Mouse (Mus musculus) spleen, postnatal 4 days (tissue): ENCODE results near the gene Ifi208.
"Not testable (repeated sequence)": the region's sequence is repeated elsewhere in the genome, so short reads cannot be mapped to it uniquely, and the experiment has no call there.

Experiments
- DNase-seq, 2 experiments: peaks; one replicate each; pipeline ENCODE4 v3.0.0; 2022; ENCODE audit warnings: low spot score in 2 of 2

Ifi208 gene

DNA sequence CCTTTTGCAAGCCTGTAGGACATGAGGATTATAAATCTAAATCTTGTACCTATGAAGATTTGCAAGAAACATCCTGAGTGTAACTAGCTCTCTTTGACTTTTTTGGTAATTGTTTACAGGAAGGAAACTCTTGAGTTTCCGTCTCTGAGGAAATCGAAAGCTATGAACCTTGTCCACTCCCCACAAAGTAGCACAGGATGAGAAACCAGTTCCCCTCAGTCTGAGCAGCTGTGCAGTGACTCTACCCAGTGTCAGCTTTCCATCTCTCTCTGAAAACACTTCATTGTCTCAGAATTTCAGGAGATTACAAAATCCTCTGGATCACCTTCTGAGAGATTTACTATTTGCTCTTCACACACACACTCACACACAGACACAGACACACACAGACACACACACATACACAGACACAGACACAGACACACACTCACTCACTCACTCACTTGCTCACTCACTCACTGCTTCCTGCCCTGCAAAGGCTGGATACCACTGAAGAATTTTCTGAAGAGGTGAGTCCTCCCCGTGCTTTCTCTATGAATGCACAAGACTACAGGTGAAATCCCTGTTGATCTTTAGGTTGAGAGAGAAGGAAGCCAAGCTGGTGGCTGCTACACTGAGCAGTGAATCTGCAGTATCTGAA, at the start of gene Ifi208:
Gene Ifi208, plus strand, starts transcription at position 218 of the 640 bp plus-strand sequence.
- DNase-seq, result not testable (repeated sequence)

GRCm38 (mm10) chr1:173624052-173624451, 49.4 kb upstream of the Ifi208 start:
- DNase-seq, result no peak

DNA sequence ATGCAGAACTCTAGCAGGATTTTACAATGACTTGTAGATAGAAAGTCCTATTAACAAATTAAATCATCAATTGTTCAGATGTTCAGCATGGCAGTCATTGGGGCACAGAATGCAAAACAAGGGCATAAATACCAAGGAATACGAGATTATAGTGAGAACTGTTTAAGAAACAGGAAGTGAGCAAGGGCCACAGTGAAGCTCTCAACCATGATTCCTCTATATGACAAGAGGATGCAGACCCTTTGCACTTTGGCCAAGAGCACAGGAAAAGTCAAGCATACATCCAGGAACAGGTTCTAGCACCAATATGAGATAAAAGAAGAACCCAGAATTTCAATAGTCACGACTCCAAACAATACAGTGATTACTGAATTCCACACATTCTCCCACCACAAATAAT, 46.8 kb upstream of the Ifi208 start:
- no peak for DNase-seq

DNA sequence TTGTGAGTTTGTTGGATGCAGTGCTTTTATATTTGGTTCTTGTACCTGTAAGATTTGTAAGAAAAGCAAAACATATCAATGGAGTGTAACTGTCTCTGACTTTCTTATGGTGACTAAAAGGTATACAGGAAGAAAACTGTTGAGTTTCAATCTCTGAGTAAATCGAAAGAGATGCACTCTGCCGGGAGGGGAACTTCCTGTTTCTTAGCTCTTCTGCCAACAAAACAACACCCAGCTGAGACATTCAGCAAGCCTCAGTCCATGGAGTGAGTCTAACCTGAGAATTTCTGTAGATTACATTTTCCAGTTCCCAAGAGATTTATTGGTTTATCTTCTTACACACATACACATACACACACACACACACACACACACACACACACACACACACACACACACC, 42.9 kb upstream of the Ifi208 start, which contains the start of gene Ifi209:
Gene Ifi209, plus strand, starts transcription at position 296 of the 400 bp plus-strand sequence.
- peak in 1 of 2 experiments; percentile 26 for DNase-seq

DNA sequence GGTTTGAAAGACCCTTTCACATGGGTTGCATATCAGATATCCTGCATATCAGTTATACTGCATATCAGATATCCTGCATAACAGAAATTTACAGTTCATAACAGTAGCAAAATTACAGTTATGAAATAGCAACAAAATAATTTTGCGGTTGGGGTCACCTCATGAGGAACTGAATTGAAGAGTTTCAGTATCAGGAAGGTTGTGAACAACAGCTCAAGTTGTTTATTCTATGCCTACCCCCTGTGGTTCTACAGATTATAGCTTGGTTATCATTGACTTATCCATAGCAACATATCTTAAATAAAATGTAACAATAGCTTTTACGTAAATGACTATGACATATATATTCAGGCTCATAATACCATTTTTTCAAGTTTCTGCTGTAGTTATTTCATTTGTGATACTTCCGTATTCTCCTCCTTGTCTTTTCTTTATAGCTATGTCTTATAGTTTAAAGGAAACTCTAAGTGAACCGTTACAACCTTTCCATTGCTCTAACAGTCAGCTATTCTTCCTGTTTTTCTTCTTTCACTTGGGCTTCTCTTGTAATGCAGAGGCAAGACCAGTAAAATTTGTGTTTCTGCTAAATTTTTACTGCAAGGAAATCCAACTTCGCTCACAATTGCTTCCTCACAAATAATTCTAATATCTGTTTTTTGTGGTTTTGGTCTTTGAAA, 39.4 kb upstream of the Ifi208 start:
- DNase-seq, result no peak

GRCm38 (mm10) chr1:173645393-173645792, 28.1 kb upstream of the Ifi208 start:
- no peak for DNase-seq

DNA sequence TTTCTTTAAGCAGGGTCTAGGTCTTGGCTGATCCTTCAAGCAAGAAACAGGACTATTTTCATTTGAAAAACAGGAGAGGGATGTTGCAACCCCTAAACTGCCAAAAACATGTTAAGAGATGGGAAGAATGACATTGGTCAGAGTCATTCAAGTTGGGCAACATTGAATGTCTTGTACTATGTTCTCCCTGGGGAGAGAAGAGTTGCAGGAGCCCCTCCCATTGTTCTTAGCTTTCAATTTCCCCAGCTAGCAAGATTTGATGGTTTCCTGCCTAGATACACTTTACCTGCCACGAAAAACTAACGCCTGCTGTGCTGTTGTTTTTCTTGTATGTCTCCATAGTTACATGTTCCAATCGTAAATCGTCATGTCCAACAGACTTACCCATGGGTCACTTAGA, 15.5 kb upstream of the Ifi208 start:
- no peak for DNase-seq

GRCm38 (mm10) chr1:173678605-173679004, 5.1 kb downstream of the Ifi208 start:
- DNase-seq, result not testable (repeated sequence)

GRCm38 (mm10) chr1:173694270-173694669, 20.8 kb downstream of the Ifi208 start:
- no peak for DNase-seq

DNA sequence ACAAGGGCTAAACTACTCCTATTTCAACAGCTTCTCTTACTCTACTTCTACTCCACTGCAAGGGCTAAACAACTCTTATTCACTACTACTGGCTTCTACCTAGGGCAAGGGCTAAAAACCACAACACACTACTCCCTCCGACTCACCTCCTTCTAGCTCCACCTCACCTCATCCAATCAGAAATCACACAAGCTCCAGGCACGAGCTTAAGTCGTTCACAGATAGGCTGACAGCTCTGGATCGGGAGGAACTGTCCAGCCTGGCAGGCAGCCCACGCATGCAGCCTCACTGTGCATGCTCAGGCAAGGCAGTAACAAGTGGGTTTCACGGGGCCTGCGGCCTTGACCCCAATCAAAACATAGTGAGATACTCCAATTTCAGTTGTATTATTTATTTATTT, 59.7 kb downstream of the Ifi208 start:
- DNase-seq, result no peak

DNA sequence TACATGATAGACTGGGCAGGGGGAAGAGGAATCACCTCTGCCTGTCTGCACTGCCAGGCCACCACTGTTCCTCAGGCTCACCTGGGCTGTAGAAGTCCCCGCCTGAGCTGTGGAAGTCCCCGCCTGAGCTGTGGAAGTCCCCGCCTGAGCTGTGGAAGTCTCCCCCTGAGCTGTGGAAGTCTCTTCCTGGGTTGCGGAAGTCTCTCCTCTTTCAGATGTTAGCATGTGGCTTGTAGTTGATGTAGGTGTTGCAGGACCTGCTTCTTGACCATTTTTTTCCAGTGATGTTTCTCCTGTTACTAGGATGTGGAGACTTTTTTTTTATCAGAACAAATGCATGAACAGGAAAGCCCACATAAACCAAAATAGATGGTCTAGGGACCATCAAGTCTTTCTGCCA, 61.5 kb downstream of the Ifi208 start:
- not testable (repeated sequence) for DNase-seq

DNA sequence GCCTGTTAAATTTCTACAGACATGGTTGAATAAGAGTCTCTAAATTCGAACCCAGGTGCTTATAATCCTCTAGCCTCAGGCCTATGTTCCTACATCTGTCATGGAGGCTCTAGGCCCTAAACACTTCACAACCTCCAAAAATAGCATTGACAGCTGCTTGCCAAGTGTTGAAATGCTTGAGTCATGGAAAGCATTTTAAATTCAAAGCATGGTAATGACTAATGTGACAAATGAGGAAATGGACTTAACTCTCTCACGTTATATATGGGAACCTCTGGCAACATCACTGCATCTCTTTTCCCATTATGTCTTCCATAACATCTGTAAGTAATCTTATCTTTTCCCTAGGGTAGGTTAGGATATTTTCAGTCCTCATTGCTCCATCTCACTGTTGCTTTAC, 63.5 kb downstream of the Ifi208 start:
- DNase-seq, result no peak

DNA sequence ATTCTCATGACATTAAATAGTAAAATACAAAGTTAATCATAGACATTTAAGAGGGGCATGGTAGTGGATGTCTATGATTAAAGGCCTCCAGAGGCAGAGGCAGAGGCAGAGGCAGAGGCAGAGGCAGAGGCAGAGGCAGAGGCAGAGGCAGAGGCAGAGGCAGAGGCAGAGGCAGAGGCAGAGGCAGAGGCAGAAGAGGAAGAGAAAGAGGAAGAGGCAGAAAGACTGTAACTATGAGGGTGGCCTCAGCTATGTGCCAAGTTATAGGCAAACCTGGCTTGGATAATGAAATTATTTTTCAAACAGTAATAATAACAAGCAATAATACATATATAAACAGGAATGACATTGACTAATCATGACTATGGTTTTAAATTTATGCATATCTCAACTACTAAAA, 67.1 kb downstream of the Ifi208 start:
- no peak for DNase-seq

DNA sequence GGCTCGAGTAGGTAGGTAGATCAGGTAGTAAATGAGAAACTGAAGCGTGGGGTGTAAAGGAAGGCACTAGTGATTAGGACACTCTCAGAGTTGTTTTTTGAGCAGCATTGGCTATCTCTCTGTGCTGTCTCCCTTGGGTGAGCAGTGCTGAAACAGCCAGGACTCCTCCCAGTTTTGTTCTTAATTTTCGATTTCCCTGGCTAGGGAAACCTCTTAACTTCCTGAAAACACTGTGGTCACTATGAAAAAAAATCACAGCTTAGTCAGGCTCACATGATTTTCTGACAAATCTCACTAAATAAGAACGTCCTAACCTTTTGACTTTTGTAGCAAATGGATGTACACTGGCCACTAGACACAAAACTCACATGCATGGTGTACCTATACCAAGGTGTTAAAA, 68.2 kb downstream of the Ifi208 start, which contains the start of gene Ifi207:
Gene Ifi207, minus strand, starts transcription at position 92 of the 400 bp plus-strand sequence.
- no peak for DNase-seq

GRCm38 (mm10) chr1:173742262-173742661, 68.8 kb downstream of the Ifi208 start:
- DNase-seq, result no peak
